Mouse (Mus musculus) cortical plate, adult 2 months (tissue): Measurements from ENCODE around the gene Gm28778. TPM values are rescaled to one million over a fixed set of nuclear protein-coding genes. Genes with fewer than 3 reads are reported as not detected.
"Not testable (repeated sequence)": the region's sequence is repeated elsewhere in the genome, so short reads cannot be mapped to it uniquely, and the experiment has no call there.

ENCODE experiments used
- H3K27ac ChIP-seq: fragments of 200-500 bp; 2 replicates; pipeline ENCODE4 v1.5.1; 2012; ENCODE audit warnings: low read length, control low read depth, inconsistent platforms; ENCODE audit not compliant: insufficient read depth
- H3K4me1 ChIP-seq: fragments of 200-500 bp; 2 replicates; pipeline ENCODE4 v1.6.1; 2011; ENCODE audit warnings: low read length; ENCODE audit not compliant: control insufficient read depth, insufficient read depth
- H3K4me3 ChIP-seq: fragments of 200-500 bp; 2 replicates; pipeline ENCODE4 v1.5.1; 2011; ENCODE audit warnings: mild to moderate bottlenecking, low read length, control low read depth; ENCODE audit not compliant: insufficient read depth
- CTCF ChIP-seq: fragments of 200-500 bp; IDR thresholded peaks from 2 replicates; pipeline ENCODE4 v1.5.1; 2011; ENCODE audit warnings: mild to moderate bottlenecking, control low read depth, low read length; ENCODE audit not compliant: insufficient read depth; ENCODE audit errors: extremely low read depth
- POLR2A ChIP-seq: fragments of 200-500 bp; IDR thresholded peaks from 2 replicates; pipeline ENCODE4 v1.6.1; 2011; ENCODE audit warnings: mild to moderate bottlenecking, low read length, control low read depth; ENCODE audit not compliant: insufficient read depth; ENCODE audit errors: extremely low read depth
- polyA plus RNA-seq: library from polyadenylated mRNA; depleted of rRNA; stranded (reverse); fragments of >200 nt; gene quantifications from 2 replicates; pipeline ENCODE4 v1.2.3, GENCODE M21; 2012; rRNA removed

Gene Gm28778
- polyA plus RNA-seq, result 0.52 and 0.70 TPM in 2 replicates

- Histone ChIP-seq H3K4me1 (no peaks in the 10 kb centered on the region), H3K4me3 (peak within 1 kb of the TSS; percentile 64), H3K27ac (0 out of 2 replicates have a peak within 1 kb of the TSS, but pooled peaks have one; percentile 3)
- TF ChIP-seq CTCF (no peak), POLR2A (peak; percentile 77)
Measured at GRCm38 (mm10) chr1:53296581-53297383, at the start of gene Gm28778, which contains the start of the genes Pms1 and Ormdl1. Gene Gm28778, plus strand, starts transcription at chr1:53297111. Gene Pms1, minus strand, starts transcription at chr1:53297018. Gene Ormdl1, plus strand, starts transcription at chr1:53297095.

- H3K27ac ChIP-seq, H3K4me3 ChIP-seq, H3K4me1 ChIP-seq: not testable (repeated sequence)
Measured at GRCm38 (mm10) chr1:53264958-53265612, 31.8 kb upstream of the Gm28778 start.

GRCm38 (mm10) chr1:53269901-53270300, 27.0 kb upstream of the Gm28778 start:
- no peak for TF ChIP-seq POLR2A
- no peak for TF ChIP-seq CTCF
- Histone ChIP-seq H3K4me3 (no peak overlapping the region), H3K4me1 (no peaks in the 10 kb centered on the region), H3K27ac (no peak overlapping the region)

- H3K27ac ChIP-seq, result no peak overlapping the region
- TF ChIP-seq POLR2A, result no peak
- peak; percentile 67 for TF ChIP-seq CTCF
- no peaks in the 10 kb centered on the region for H3K4me1 ChIP-seq
- no peak overlapping the region for H3K4me3 ChIP-seq
Measured at GRCm38 (mm10) chr1:53272646-53273045, 24.3 kb upstream of the Gm28778 start.

- Histone ChIP-seq H3K27ac (no peak overlapping the region), H3K4me3 (no peak overlapping the region), H3K4me1 (no peaks in the 10 kb centered on the region)
- TF ChIP-seq CTCF, result no peak
- no peak for TF ChIP-seq POLR2A
Measured at GRCm38 (mm10) chr1:53291197-53291596, 5.7 kb upstream of the Gm28778 start.

GRCm38 (mm10) chr1:53300506-53300905, 3.6 kb downstream of the Gm28778 start:
- H3K4me3 ChIP-seq, result no peak overlapping the region
- no peak overlapping the region for H3K27ac ChIP-seq
- no peak for TF ChIP-seq CTCF
- no peak for TF ChIP-seq POLR2A

DNA sequence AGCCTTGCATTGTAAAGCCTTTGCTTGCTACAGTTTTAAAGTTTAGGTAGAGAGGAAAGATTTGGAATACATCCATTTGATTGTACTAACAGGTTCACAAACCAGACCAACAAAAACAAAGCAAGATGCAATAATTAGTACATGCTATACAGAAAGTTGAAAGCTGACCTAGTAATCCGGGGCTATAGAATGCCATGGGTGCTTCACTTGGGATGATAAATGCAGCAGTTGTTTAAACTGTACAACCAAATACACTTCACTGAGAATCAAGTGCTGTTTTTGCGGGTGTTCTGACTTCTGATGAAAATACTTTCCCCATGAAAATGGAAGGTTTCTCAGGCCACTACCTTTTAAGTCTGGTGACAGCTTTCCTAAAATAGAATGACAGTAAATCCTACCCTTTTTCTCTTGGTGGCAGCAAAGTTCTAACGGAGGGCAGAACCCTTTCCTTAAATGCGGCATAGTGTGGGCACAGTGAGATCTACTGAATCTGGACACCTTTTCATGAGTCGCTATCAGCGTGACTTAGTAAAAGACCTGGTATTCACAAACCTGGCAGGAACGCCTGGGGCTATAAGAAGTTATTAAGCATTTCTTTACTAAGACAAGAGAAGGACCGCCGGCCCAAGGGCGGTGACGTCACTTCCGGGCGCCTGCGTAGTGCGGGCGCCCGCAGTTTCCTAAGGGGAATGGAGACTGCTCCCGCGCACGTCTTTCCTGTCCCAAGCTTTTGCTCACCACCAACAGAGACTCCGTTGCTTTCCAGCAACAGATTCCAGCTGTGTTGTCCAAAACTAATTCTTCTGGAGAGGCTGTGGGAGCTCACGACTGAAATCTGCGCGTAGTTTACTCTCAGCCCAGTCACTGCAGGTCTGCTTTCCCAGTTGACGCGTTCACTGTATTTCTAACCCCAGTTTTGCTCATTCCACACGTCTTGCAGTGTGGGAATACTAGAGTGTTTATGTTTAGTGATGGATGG, 16.4 kb downstream of the Gm28778 start, which contains the start of gene Osgepl1:
Osgepl1 (plus strand) TSS at position 636 of the 979 bp plus-strand sequence.
- no peaks in the 10 kb centered on the region for H3K4me1 ChIP-seq
- TF ChIP-seq CTCF (no peak), POLR2A (peak; percentile 86)
- peak within 1 kb of the TSS; percentile 69 for H3K4me3 ChIP-seq
- H3K27ac ChIP-seq, result peak within 1 kb of the TSS; percentile 94

More at GRCm38 (mm10) chr1:53300506-53300905, 3.6 kb downstream of the Gm28778 start:
- H3K4me1 ChIP-seq, result no peaks in the 10 kb centered on the region

GRCm38 (mm10) chr1:53321662-53322344, 24.9 kb downstream of the Gm28778 start:
- TF ChIP-seq CTCF (no peak), POLR2A (no peak)
- Histone ChIP-seq H3K4me3 (no peak overlapping the region), H3K4me1 (no peaks in the 10 kb centered on the region), H3K27ac (no peak overlapping the region)
